Mouse (Mus musculus): ENCODE results near the gene Itga9.

DNA sequence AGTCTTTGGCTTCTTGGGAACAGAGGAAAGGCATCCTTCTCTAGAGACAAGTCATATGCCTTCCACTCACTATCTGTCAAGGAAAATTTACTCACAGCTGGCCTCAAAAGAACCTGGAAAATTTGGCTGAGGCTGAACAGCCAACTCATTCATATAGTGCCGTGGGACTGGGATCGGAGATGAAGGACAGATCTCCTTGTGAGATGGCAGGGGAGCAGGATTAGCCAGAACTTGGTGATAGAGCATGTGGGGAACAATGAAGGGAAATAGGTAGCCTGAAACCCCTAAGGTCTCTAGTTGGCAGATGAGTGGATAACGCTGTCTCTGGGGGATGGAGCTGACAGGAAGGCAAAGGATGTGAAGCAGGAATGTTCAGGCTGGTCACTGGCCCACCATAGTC is 132.6 kb downstream of the Itga9 start:
- TF ChIP-seq CTCF (IDR thresholded peaks at IDR 0.05; ENCODE audit: low read depth) (no peak), EP300 (IDR thresholded peaks at IDR 0.05; ENCODE audit: low read depth) (no peak)

Measured in heart, postnatal 0 days (tissue).